In genomic region chr4:86886160-86886878, GRCm38 (mm10) we compare ENCODE assay signal across 7 mouse cellular contexts. TPM values are rescaled to one million over a fixed set of nuclear protein-coding genes. Genes with fewer than 3 reads are reported as not detected.
DNase-seq lines count a peak whose midpoint lies in the region; ATAC-seq and TF ChIP-seq lines count a peak whose summit lies in the region.

No protein-coding gene starts in this region.

- peak overlapping the region; percentile 80 for H3K4me2 ChIP-seq in heart, embryonic 12.5 days
- H3K4me2 ChIP-seq in kidney, embryonic 14.5 days (replicated peaks; ENCODE audit: low read depth, low read length) = peak overlapping the region; percentile 43

- H3K4me1 ChIP-seq in cortical plate, adult 2 months (ENCODE audit: control insufficient read depth, insufficient read depth, low read length) = no peaks in the 10 kb centered on the region
- H3K4me1 ChIP-seq in heart, embryonic 12.5 days (replicated peaks) = peaks cover 14% of the 10 kb centered on the region
- H3K4me1 ChIP-seq in kidney, embryonic 14.5 days (ENCODE audit: control insufficient read depth, insufficient read depth, low read length) = 0 out of 2 replicates have a peak, but pooled peaks cover 4% of the 10 kb centered on the region

- ATAC-seq in heart, embryonic 12.5 days (ENCODE audit: insufficient number of reproducible peaks, low FRiP score) = peak; percentile 83
- no peak for ATAC-seq in kidney, embryonic 14.5 days (ENCODE audit: low FRiP score, low TSS enrichment)

- 4% methylated on average over 18 of the region's 18 CpGs for WGBS in heart, embryonic 12.5 days
- 33% methylated on average over 18 of the region's 18 CpGs for WGBS in kidney, embryonic 14.5 days

- no peak for TF ChIP-seq CTCF in cortical plate, adult 2 months (IDR thresholded peaks at IDR 0.05; ENCODE audit: extremely low read depth, insufficient read depth, low read length)

- H3K36me3 ChIP-seq in heart, embryonic 12.5 days = peaks cover 9% of the 10 kb centered on the region
- H3K36me3 ChIP-seq in kidney, embryonic 14.5 days (ENCODE audit: control insufficient read depth, insufficient read depth, low read length) = peaks cover 3% of the 10 kb centered on the region; the same call in 1 of the 2 replicates

- H3K27me3 ChIP-seq in heart, embryonic 12.5 days (replicated peaks) = no peaks in the 10 kb centered on the region
- no peaks in the 10 kb centered on the region for H3K27me3 ChIP-seq in kidney, embryonic 14.5 days (ENCODE audit: control insufficient read depth, insufficient read depth, low read length)

- TF ChIP-seq POLR2A in cortical plate, adult 2 months (IDR thresholded peaks at IDR 0.05; ENCODE audit: extremely low read depth, insufficient read depth, low read length) = no peak

- H3K27ac ChIP-seq in cortical plate, adult 2 months (ENCODE audit: insufficient read depth, low read length) = 0 out of 2 replicates have a peak overlapping the region, but pooled peaks have one; percentile 24
- H3K27ac ChIP-seq in heart, embryonic 12.5 days (ENCODE audit: poor library complexity, severe bottlenecking) = peak overlapping the region; percentile 92
- H3K27ac ChIP-seq in kidney, embryonic 14.5 days (ENCODE audit: low read depth, low read length) = peak overlapping the region; percentile 43; the same call in 1 of the 2 replicates

- H3K4me3 ChIP-seq in cortical plate, adult 2 months (ENCODE audit: insufficient read depth, low read length) = no peak overlapping the region
- peak overlapping the region; percentile 49 for H3K4me3 ChIP-seq in heart, embryonic 12.5 days
- peak overlapping the region; percentile 11; the same call in 1 of the 2 replicates for H3K4me3 ChIP-seq in kidney, embryonic 14.5 days (ENCODE audit: low read length)

- H3K9me3 ChIP-seq in heart, embryonic 12.5 days (replicated peaks) = 0 out of 2 replicates have a peak, but pooled peaks cover 4% of the 10 kb centered on the region
- H3K9me3 ChIP-seq in kidney, embryonic 14.5 days (ENCODE audit: control insufficient read depth, low read length) = no peaks in the 10 kb centered on the region

- DNase-seq in ZHBTc4 (ENCODE audit: low read depth, low spot score) = peak; percentile 52
- DNase-seq in lung, postnatal 14 days = peak; percentile 84
- DNase-seq in spleen, postnatal 36 days (ENCODE audit: low spot score in 2 of 2) = peak; percentile 17 to 23
- DNase-seq in cerebellum, postnatal 25 days = no peak

- H3K9ac ChIP-seq in heart, embryonic 12.5 days = peak overlapping the region; percentile 50
- H3K9ac ChIP-seq in kidney, embryonic 14.5 days (ENCODE audit: low read depth, low read length) = peak overlapping the region; percentile 45; the same call in 1 of the 2 replicates

RNA-seq across cellular contexts. Expression of gene Acer2, which starts 12.1 kb away (rescaled TPM):
- 6.3 and 7.2 TPM in 2 replicates for polyA plus RNA-seq in cortical plate, adult 2 months (2012; rRNA removed)
- polyA plus RNA-seq in heart, embryonic 12.5 days (2016; fragmentation: Nextera tagmentation; extraction: Ambion mirVana) = 36.0 and 40.9 TPM in 2 replicates
- polyA plus RNA-seq in kidney, embryonic 14.5 days (2014; fragmentation: Nextera tagmentation; extraction: Ambion mirVana) = 35.9 and 38.5 TPM in 2 replicates

RNA-seq across cellular contexts. Expression of gene Rps6, which starts 29.1 kb away (rescaled TPM):
- polyA plus RNA-seq in cortical plate, adult 2 months (2012; rRNA removed) = 613 and 648 TPM in 2 replicates
- polyA plus RNA-seq in heart, embryonic 12.5 days (2016; fragmentation: Nextera tagmentation; extraction: Ambion mirVana) = 458 and 459 TPM in 2 replicates
- 812 and 921 TPM in 2 replicates for polyA plus RNA-seq in kidney, embryonic 14.5 days (2014; fragmentation: Nextera tagmentation; extraction: Ambion mirVana)

Comparison
In these comparisons a context has a peak if more than half of its experiments do, and no peak if none do; other contexts are left out.
1. DNase-seq: peak in ZHBTc4 (single experiment), lung, postnatal 14 days (single experiment) and spleen, postnatal 36 days (2 of 2); none in cerebellum, postnatal 25 days (0 of 2).
2. H3K27ac ChIP-seq: peak in every context shown above with its lines; median percentile 92 in heart, embryonic 12.5 days; 43 in kidney, embryonic 14.5 days; 24 in cortical plate, adult 2 months.